Mouse (Mus musculus) thymus, adult 2 months (tissue): Measurements from ENCODE around the gene Dnajc13. TPM values are rescaled to one million over a fixed set of nuclear protein-coding genes. Genes with fewer than 3 reads are reported as not detected.

Experiments
- DNase-seq: peaks from one replicate; pipeline ENCODE4 v3.0.0; 2021
- H3K27ac ChIP-seq: fragments of 200-500 bp; 2 replicates; pipeline ENCODE4 v1.5.1; 2012; ENCODE audit warnings: low read length, control low read depth; ENCODE audit not compliant: control insufficient read depth, insufficient read depth
- H3K27me3 ChIP-seq: fragments of 200-500 bp; 2 replicates; pipeline ENCODE4 v1.6.1; 2012; ENCODE audit warnings: mild to moderate bottlenecking, low read length, moderate library complexity, mixed read lengths; ENCODE audit not compliant: control insufficient read depth, insufficient read depth
- H3K36me3 ChIP-seq: fragments of 200-500 bp; 2 replicates; pipeline ENCODE4 v1.6.1; 2012; ENCODE audit warnings: mild to moderate bottlenecking, low read length, moderate library complexity; ENCODE audit not compliant: control insufficient read depth, insufficient read depth
- H3K4me1 ChIP-seq: fragments of 200-500 bp; replicated peaks from 2 replicates; pipeline ENCODE4 v1.6.1; 2012; ENCODE audit warnings: low read length; ENCODE audit not compliant: control insufficient read depth, insufficient read depth
- H3K4me3 ChIP-seq: fragments of 200-500 bp; 2 replicates; pipeline ENCODE4 v1.5.1; 2012; ENCODE audit warnings: mild to moderate bottlenecking, low read length, control low read depth, moderate library complexity; ENCODE audit not compliant: control insufficient read depth, insufficient read depth
- CTCF ChIP-seq: fragments of 200-500 bp; IDR thresholded peaks from 2 replicates; pipeline ENCODE4 v1.5.1; 2012; ENCODE audit warnings: mild to moderate bottlenecking, control low read depth, low read length, moderate library complexity, borderline replicate concordance; ENCODE audit not compliant: control insufficient read depth, poor library complexity, insufficient read depth; ENCODE audit errors: extremely low read depth
- POLR2A ChIP-seq: fragments of 200-500 bp; IDR thresholded peaks from 2 replicates; pipeline ENCODE4 v1.6.1; 2012; ENCODE audit warnings: mild to moderate bottlenecking, low read length, control low read depth, moderate library complexity; ENCODE audit not compliant: control insufficient read depth, poor library complexity, insufficient read depth; ENCODE audit errors: extremely low read depth
- WGBS: fragments of 180-500 bp; shearing (Covaris S2); methylation state at CpG from one replicate; pipeline ENCODE4 v1.1.7; 2018; 5-methylcytosine and 5-hydroxymethylcytosine counted together
- polyA plus RNA-seq: library from polyadenylated mRNA; depleted of rRNA; stranded (reverse); fragments of >200 nt; gene quantifications from 2 replicates; pipeline ENCODE4 v1.2.3, GENCODE M21; 2012; rRNA removed

The Dnajc13 gene
- 59.7 and 71.9 TPM in 2 replicates for polyA plus RNA-seq

DNA sequence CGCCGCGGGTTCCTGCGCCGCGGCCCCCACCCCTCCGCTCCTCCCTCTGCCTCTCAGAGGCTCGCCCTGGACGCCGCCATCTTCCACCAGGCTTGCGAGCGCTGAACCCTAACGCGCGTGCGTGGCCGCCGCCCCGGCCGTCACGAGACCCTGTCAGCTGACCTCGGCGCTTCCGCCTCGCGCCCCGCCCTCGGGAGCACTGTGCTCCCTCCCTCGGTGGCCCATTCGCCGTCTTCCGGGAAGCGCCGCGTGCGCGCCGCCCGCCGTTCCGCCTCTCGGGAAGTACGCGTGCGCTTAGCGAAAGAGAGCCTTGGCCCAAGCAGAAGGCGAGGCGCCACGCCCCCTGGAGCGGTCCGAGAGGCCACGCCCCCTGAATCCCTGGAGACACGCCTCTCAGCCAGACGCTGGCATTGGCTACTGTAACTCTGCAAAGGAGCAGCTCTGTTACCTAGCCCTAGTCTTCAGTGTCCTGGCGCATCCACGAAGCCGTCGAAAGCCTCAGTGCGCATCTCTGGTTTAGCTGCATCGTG lies at the start of gene Dnajc13:
TSS of gene Dnajc13 (minus strand) at position 108 of the 530 bp plus-strand sequence.
- under 1% methylated on average over 60 of the region's 60 CpGs for WGBS
- no peak within 1 kb of the TSS for H3K27ac ChIP-seq
- H3K27me3 ChIP-seq, result no peaks in the 10 kb centered on the region
- peaks cover 8% of the 10 kb centered on the region for H3K4me1 ChIP-seq
- peak; percentile 98 for DNase-seq
- H3K4me3 ChIP-seq, result peak within 1 kb of the TSS; percentile 71
- TF ChIP-seq POLR2A (peak; percentile 86), CTCF (peak; percentile 48; the same call in 1 of the 2 replicates)
- no peaks in the 10 kb centered on the region for H3K36me3 ChIP-seq

DNA sequence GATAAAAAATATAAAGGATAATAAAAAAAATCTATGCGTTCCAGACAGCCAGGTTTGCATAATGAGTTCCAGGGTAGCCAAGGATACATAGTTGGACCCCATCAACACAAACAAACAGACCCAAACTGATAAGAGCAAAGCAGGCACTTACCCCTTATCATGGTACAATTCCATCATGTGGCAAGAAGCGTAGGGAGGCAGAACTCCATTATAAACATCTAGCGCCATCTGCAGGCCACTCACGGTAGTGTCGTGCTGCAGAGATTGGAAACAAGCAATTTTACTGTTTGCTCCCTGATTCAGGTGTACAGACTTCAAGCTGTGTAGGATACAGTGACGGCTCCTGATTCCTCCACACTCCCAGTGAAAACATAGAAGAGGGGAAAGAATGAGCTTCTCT lies 44.0 kb upstream of the Dnajc13 start:
- DNase-seq, result peak; percentile 69
- Histone ChIP-seq H3K36me3 (no peaks in the 10 kb centered on the region), H3K27me3 (no peaks in the 10 kb centered on the region), H3K4me1 (no peaks in the 10 kb centered on the region), H3K27ac (no peak overlapping the region), H3K4me3 (no peak overlapping the region)
- WGBS, result 27% methylated on average over 6 of the region's 6 CpGs
- no peak for TF ChIP-seq CTCF
- no peak for TF ChIP-seq POLR2A

DNA sequence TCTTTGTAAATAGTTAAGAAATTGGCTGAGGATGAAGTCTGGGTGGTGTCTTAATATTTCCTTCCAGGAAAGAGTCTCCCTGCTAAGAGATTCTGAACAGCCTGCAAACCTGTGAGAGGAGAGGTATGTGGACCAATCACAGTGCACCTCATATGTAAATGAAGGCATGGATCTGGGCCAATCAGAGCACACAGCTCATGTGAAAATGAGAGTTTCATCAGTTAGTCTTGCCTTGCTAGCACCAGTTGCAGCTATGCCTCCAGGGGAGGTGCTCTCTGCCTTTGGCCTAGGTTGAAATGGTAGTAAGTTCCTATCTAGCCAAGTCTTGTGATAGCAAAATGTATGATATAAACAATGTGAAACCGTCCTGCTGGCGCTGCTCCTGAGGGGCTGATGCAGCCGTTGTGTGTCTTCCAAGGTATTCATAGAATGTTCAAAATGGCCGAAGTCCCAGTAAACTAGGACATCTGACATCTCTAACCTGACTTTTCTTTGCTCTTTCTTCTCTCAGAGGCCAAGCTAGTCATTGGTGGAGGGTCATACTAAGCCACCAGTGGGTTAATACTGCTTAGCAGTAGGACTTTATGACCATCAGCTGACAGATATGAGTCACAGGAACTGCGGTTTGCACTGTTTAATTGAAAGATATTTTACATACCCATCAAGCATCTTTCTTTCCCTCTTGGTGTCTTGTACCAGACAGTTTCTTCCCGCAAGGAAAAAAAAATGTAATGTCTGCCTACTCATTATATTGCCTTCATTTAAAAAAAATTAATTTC lies 42.8 kb upstream of the Dnajc13 start:
- WGBS, result 97% methylated on average over 6 of the region's 6 CpGs
- no peaks in the 10 kb centered on the region for H3K36me3 ChIP-seq
- TF ChIP-seq POLR2A (no peak), CTCF (no peak)
- no peak for DNase-seq
- H3K27me3 ChIP-seq, result no peaks in the 10 kb centered on the region
- no peak overlapping the region for H3K27ac ChIP-seq
- no peaks in the 10 kb centered on the region for H3K4me1 ChIP-seq
- H3K4me3 ChIP-seq, result no peak overlapping the region

DNA sequence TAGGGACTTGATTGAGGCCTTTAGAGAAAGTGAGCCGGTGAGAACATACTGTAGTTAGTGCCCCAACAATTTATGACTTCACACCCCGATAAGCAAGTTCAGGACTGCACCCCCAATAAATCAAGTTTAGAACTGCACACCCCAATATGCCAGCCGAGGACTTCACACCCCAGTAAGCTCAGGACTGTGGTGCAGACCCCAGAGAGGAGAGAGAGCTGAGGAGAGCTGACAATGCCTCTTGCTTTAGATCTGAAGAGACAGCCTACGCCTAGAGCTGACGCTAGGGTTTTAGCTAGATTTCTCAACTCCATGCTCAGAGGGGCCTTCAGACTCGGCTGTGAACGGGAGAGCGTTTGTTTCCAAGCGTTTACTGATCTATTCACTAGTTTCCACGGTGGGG lies 42.1 kb upstream of the Dnajc13 start:
- H3K27ac ChIP-seq, result no peak overlapping the region

DNA sequence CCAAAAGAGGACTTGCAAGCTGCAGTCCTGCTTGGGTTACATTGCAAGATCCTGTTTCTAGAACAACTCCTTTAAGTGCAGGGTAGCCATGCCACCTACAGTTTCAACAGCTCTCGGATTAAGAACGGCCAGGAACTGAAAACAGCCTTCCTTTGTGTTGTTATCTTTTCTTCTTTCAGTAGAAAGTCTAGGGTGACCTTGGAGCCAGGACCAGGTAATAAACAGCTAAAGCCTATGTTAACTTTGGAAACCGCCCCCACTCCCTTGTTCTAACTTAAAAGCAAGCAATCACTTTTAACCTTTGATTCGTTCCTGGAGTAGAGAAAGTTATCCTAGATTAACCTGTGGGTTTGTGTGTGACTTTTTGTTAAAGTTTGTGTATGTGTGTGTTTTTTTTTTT lies 41.6 kb upstream of the Dnajc13 start:
- Histone ChIP-seq H3K4me1 (no peaks in the 10 kb centered on the region), H3K4me3 (no peak overlapping the region), H3K27me3 (no peaks in the 10 kb centered on the region), H3K27ac (no peak overlapping the region), H3K36me3 (no peaks in the 10 kb centered on the region)
- DNase-seq, result no peak
- TF ChIP-seq POLR2A (no peak), CTCF (no peak)
- 90% methylated on average over 4 of the region's 4 CpGs for WGBS

More for the DNA sequence above, 42.1 kb upstream of the Dnajc13 start:
- no peak for DNase-seq
- TF ChIP-seq CTCF, result no peak
- TF ChIP-seq POLR2A, result no peak
- Histone ChIP-seq H3K4me3 (no peak overlapping the region), H3K36me3 (no peaks in the 10 kb centered on the region), H3K4me1 (no peaks in the 10 kb centered on the region), H3K27me3 (no peaks in the 10 kb centered on the region)
- WGBS, result 91% methylated on average over 10 of the region's 10 CpGs

DNA sequence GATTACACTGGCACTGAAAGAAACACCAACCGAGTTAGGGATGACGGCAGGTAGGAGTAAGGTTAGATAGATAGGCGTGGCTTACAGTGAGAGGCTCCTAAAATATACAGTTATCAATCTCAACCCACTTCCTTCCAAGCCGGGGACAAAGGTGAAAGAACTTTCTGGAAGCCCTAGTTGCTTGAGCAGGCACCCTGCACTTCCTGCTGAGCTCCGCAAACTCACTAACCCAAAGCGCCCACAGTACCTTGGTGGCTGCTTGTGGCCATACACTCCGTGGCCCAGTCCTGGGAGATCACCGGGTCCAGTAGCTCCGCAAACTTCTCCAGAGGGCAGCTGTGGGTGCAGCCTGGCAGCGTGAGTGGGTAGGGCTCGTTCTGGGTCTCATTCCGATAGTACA lies 37.8 kb upstream of the Dnajc13 start:
- no peak for DNase-seq
- H3K4me3 ChIP-seq, result no peak overlapping the region
- H3K27me3 ChIP-seq, result no peaks in the 10 kb centered on the region
- 71% methylated on average over 12 of the region's 12 CpGs for WGBS
- H3K36me3 ChIP-seq, result no peaks in the 10 kb centered on the region
- no peak for TF ChIP-seq POLR2A
- no peak for TF ChIP-seq CTCF
- H3K27ac ChIP-seq, result no peak overlapping the region
- no peaks in the 10 kb centered on the region for H3K4me1 ChIP-seq

DNA sequence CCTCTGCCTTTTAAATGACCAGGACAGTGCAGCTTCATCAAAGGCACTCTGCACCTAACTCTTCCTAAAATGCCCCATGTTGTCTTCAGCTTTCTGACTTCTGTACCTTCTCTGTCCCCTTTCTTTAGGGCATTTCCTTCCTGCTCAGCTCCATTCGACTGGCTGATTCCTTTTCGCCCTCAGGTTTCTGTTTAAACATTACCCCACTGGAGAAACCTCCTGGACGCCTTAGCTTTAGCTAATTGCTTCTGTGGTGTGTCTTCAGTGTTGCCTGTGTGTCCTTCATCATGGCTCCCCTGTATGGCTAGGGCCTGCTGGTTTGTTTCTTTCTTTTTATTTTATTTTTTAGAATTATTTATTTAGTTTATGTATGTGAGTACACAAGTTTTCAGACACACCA lies 34.3 kb upstream of the Dnajc13 start:
- WGBS, result 66% methylated on average over 3 of the region's 3 CpGs
- TF ChIP-seq CTCF (no peak), POLR2A (no peak)
- no peak for DNase-seq
- Histone ChIP-seq H3K27me3 (no peaks in the 10 kb centered on the region), H3K4me1 (no peaks in the 10 kb centered on the region), H3K27ac (no peak overlapping the region), H3K4me3 (no peak overlapping the region), H3K36me3 (no peaks in the 10 kb centered on the region)
